Mouse (Mus musculus) urinary bladder, postnatal 10 days (tissue): ENCODE measurements around the gene Serpinb1b.

Experiments
- DNase-seq: peaks from one replicate; pipeline ENCODE4 v3.0.0; 2022; ENCODE audit warnings: low spot score

Serpinb1b gene

DNA sequence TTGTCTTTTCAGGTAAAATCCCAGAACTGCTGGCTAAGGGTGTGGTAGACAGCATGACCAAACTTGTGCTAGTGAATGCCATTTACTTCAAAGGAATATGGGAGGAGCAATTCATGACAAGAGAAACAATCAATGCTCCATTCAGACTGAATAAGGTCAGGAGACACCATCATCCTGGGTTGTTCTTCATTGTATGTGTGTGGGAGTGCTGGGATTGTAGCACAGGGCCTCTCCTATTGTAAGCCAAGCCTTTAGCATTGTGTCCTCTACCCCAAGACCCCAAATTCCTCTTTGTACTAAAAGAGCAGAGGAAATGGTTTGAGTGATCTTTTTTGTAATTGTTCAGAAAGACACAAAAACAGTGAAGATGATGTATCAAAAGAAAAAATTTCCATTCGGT is 12.9 kb downstream of the Serpinb1b start:
- no peak for DNase-seq

DNA sequence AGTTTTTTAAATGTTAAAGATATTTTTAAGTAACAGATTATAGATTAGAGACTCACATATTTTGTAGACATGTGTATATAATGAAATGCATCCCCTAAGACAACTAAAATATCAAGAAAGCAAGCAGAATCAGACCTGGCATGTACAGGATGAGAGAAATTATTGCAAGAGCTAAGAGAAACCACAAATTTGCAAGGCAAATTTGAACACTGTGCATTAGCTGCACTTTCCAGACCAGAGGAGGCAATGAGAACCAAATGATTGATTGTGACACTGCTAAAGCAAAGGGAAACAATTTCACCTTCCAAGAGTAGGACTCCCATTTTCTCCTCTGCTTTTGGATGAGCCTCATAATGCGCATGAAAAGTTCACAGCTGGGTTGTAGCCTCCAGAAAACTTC is 17.2 kb downstream of the Serpinb1b start:
- DNase-seq, result no peak

DNA sequence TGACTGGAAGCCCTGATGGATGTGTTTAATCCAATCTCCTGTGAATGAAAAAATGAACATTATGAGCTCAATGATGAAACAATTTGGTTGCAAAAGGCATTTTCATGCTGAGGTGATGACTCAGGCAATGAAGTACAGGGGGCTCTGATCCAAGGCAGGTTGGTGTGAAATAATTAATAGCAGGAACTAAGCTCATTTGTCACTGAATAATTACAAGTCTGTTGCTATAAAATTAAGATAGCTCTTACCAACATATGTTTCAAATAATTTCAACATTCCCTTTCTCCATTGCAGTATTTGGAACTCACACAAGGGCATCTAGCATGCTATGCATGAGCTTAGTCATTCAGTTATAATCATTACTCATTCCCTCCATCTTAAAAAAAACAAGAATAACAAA is 27.3 kb downstream of the Serpinb1b start:
- DNase-seq, result no peak

DNA sequence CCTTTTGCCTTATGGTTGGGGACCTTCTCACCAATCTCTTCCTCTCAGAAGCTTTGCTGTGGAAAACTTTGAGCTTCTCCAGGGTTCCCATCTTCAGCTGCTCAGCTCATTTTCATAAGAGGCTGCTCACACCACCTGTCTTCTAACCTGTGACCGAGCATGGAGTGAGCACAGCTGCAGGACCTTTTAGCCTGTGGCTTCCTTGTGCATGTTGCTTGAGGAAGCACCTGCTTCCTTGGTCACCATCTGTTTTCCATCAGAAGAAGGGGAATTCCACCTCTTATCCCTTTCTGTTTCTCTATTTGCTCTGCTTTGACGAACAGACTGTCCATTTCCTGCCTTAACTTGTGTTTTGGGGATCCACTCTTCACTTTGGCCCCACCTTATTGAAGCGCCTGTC is 34.7 kb downstream of the Serpinb1b start:
- no peak for DNase-seq

DNA sequence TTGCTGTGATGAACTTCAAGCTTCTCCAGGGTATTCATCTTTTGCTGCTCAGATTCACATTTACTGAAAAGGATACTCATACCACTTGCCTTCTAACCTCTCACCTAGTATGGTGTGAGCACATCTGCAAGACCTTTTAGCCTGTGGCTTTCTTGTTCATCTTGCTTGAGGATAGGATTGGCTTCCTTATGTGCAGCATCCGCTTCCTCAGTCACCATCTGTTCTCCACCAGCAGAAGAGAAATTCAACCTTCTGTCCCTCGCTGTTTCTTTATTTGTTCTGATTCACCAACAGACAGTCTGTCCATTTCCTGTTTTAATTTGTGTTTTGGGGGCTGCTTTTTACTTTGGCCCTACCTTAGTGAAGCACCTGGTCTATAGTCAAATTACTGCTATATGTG is 59.3 kb downstream of the Serpinb1b start:
- DNase-seq, result no peak

DNA sequence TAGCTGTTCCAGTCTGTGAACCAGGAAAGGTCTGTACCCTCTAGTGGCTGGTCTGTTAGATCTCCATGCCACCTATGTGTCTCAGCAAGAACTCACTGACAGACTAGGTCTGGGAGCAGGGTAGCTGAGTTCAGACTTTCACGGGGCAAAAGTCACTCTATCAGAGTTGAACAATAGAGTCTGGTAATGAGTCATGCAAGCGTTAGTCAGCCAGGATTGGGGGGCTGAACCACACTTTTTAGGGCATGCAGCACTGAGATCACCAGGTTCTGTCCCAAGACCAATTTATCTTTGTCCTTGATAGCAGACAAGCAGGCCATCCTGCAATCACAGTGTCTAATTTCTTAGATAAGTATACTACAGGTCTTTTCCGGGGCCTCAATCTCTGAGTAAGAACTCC is 63.1 kb downstream of the Serpinb1b start:
- no peak for DNase-seq
